Mouse (Mus musculus): ENCODE measurements around the gene Shb. TPM values are rescaled to one million over a fixed set of nuclear protein-coding genes. Genes with fewer than 3 reads are reported as not detected.
A peak's percentile ranks its signal among the peaks of the same experiment; 100 is the strongest.

The Shb gene
- total and polyA plus RNA-seq, 3 experiments, result 7.7 to 15.5 (median 8.6) TPM

GRCm38 (mm10) chr4:45457543-45457942 is 74.7 kb downstream of the Shb start:
- dilution Hi-C loops (cut with MboI; ENCODE audit: extremely low pct_ligation_motif_present, extremely low pct_unique_long_range_greater_than_20kb, low sequenced_read_pairs), result no loop called here
- Histone ChIP-seq H3K4me1 (ENCODE audit: control insufficient read depth in 1 of 2, insufficient read depth in 2 of 2) (peaks cover 32 to 81% of the 10 kb centered on the region in 2 experiments), H3K36me3 (replicated peaks in 1 of 2; ENCODE audit: control insufficient read depth in 1 of 2, insufficient read depth in 1 of 2, low read length in 1 of 2) (peaks cover 8 to 77% of the 10 kb centered on the region in 2 experiments)

GRCm38 (mm10) chr4:45455001-45455400 is 77.3 kb downstream of the Shb start:
- dilution Hi-C loops (cut with MboI; ENCODE audit: extremely low pct_ligation_motif_present, extremely low pct_unique_long_range_greater_than_20kb, low sequenced_read_pairs) (no loop called here), in situ Hi-C loops (cut with MboI; ENCODE audit: low pct_ligation_motif_present, low pct_unique_long_range_greater_than_20kb, low sequenced_read_pairs) (no loop called here)
- Histone ChIP-seq H3K9ac (ENCODE audit: insufficient read depth, low read depth) (no peak overlapping the region), H3K4me1 (ENCODE audit: control insufficient read depth in 1 of 2, insufficient read depth in 2 of 2) (peaks cover 38 to 85% of the 10 kb centered on the region in 2 experiments), H3K9me3 (replicated peaks; ENCODE audit: low read length) (no peaks in the 10 kb centered on the region), H3K27ac (ENCODE audit: insufficient read depth, low read depth) (no peak overlapping the region), H3K79me2 (replicated peaks; ENCODE audit: control insufficient read depth, extremely low read depth, insufficient read depth, poor library complexity, severe bottlenecking) (no peaks in the 10 kb centered on the region), H3K4me3 (replicated peaks in 1 of 3; ENCODE audit: low read depth in 2 of 3, low read length in 2 of 3, poor library complexity in 1 of 3) (no peak overlapping the region), H3K4me2 (ENCODE audit: insufficient read depth, low read depth, poor library complexity, severe bottlenecking) (no peak overlapping the region), H3K27me3 (replicated peaks) (no peaks in the 10 kb centered on the region), H3K36me3 (replicated peaks in 1 of 2; ENCODE audit: control insufficient read depth in 1 of 2, insufficient read depth in 1 of 2, low read length in 1 of 2) (peaks cover 8 to 88% of the 10 kb centered on the region in 2 experiments)
- DNase-seq (ENCODE audit: extremely low read depth), result no peak
- no peak for TF ChIP-seq SIN3A (IDR thresholded peaks at IDR 0.05; ENCODE audit: low read length)
- TF ChIP-seq TCF12 (IDR thresholded peaks at IDR 0.05; ENCODE audit: low read depth, low read length), result no peak
- no peak for TF ChIP-seq BHLHE40 (IDR thresholded peaks at IDR 0.05; ENCODE audit: low read depth, low read length)
- no peak for TF ChIP-seq SMC3 (IDR thresholded peaks at IDR 0.05; ENCODE audit: low read depth, low read length)
- TF ChIP-seq CHD2 (IDR thresholded peaks at IDR 0.05; ENCODE audit: low read length), result no peak
- no peak for TF ChIP-seq ZC3H11A (IDR thresholded peaks at IDR 0.05; ENCODE audit: low read depth, low read length)
- TF ChIP-seq MEF2A (IDR thresholded peaks at IDR 0.05; ENCODE audit: borderline replicate concordance, low read depth, low read length), result no peak
- no peak for TF ChIP-seq ZKSCAN1 (IDR thresholded peaks at IDR 0.05; ENCODE audit: borderline replicate concordance, low read depth, low read length)
- no peak for TF ChIP-seq ZNF384 (IDR thresholded peaks at IDR 0.05; ENCODE audit: low read depth, low read length)
- TF ChIP-seq ELF1 (IDR thresholded peaks at IDR 0.05; ENCODE audit: low read depth, low read length), result no peak
- TF ChIP-seq CTCF (conservative IDR thresholded peaks at IDR 0.05 in 1 of 2, IDR thresholded peaks at IDR 0.05 in 1 of 2; ENCODE audit: low read depth in 2 of 2, low read length in 2 of 2), result no peak
- TF ChIP-seq HCFC1 (IDR thresholded peaks at IDR 0.05; ENCODE audit: low read depth, low read length), result no peak
- TF ChIP-seq MYC (IDR thresholded peaks at IDR 0.05; ENCODE audit: low read depth, low read length), result no peak
- TF ChIP-seq IRF4 (IDR thresholded peaks at IDR 0.05; ENCODE audit: low read depth, low read length), result no peak
- no peak for TF ChIP-seq MAZ (IDR thresholded peaks at IDR 0.05; ENCODE audit: low read depth, low read length)
- no peak for TF ChIP-seq JUN (IDR thresholded peaks at IDR 0.05; ENCODE audit: insufficient read depth, low read depth, low read length)
- TF ChIP-seq MAFK (IDR thresholded peaks at IDR 0.05; ENCODE audit: insufficient replicate concordance, low read length), result no peak
- TF ChIP-seq MXI1 (IDR thresholded peaks at IDR 0.05; ENCODE audit: low read depth, low read length), result no peak

More at GRCm38 (mm10) chr4:45457543-45457942, 74.7 kb downstream of the Shb start:
- Histone ChIP-seq H3K9ac (ENCODE audit: insufficient read depth, low read depth) (no peak overlapping the region), H3K27ac (ENCODE audit: insufficient read depth, low read depth) (no peak overlapping the region), H3K4me3 (replicated peaks in 1 of 3; ENCODE audit: low read depth in 2 of 3, low read length in 2 of 3, poor library complexity in 1 of 3) (no peak overlapping the region), H3K9me3 (replicated peaks; ENCODE audit: low read length) (no peaks in the 10 kb centered on the region), H3K27me3 (replicated peaks) (no peaks in the 10 kb centered on the region), H3K79me2 (replicated peaks; ENCODE audit: control insufficient read depth, extremely low read depth, insufficient read depth, poor library complexity, severe bottlenecking) (no peaks in the 10 kb centered on the region), H3K4me2 (ENCODE audit: insufficient read depth, low read depth, poor library complexity, severe bottlenecking) (no peak overlapping the region)
- in situ Hi-C loops (cut with MboI; ENCODE audit: low pct_ligation_motif_present, low pct_unique_long_range_greater_than_20kb, low sequenced_read_pairs), result no loop called here
- TF ChIP-seq KAT2A (IDR thresholded peaks at IDR 0.05; ENCODE audit: insufficient replicate concordance, low read length) (no peak), EP300 (IDR thresholded peaks at IDR 0.05; ENCODE audit: low read length) (no peak; the same call in 1 of the 2 replicates), ETS1 (conservative IDR thresholded peaks at IDR 0.05; ENCODE audit: low read depth, low read length) (0 out of 2 replicates have a peak, but pooled peaks have one; percentile 25), RAD21 (IDR thresholded peaks at IDR 0.05; ENCODE audit: low read depth, low read length) (no peak), CHD1 (IDR thresholded peaks at IDR 0.05; ENCODE audit: low read depth, low read length) (no peak), MYC (IDR thresholded peaks at IDR 0.05; ENCODE audit: low read depth, low read length) (no peak), ZC3H11A (IDR thresholded peaks at IDR 0.05; ENCODE audit: low read depth, low read length) (no peak), CHD2 (IDR thresholded peaks at IDR 0.05; ENCODE audit: low read length) (no peak), MAFK (IDR thresholded peaks at IDR 0.05; ENCODE audit: insufficient replicate concordance, low read length) (peak; percentile 67; the same call in 1 of the 2 replicates), POLR2AphosphoS2 (IDR thresholded peaks at IDR 0.05; ENCODE audit: low read depth, low read length) (no peak), BHLHE40 (IDR thresholded peaks at IDR 0.05; ENCODE audit: low read depth, low read length) (peak; percentile 47; the same call in 1 of the 2 replicates), MEF2A (IDR thresholded peaks at IDR 0.05; ENCODE audit: borderline replicate concordance, low read depth, low read length) (no peak), JUN (IDR thresholded peaks at IDR 0.05; ENCODE audit: insufficient read depth, low read depth, low read length) (no peak)
- DNase-seq (ENCODE audit: extremely low read depth), result peak; percentile 53

All from CH12.LX (cell line).